Mouse (Mus musculus): ENCODE results near the gene P3h3. TPM values are rescaled to one million over a fixed set of nuclear protein-coding genes. Genes with fewer than 3 reads are reported as not detected.

The P3h3 gene
- total RNA-seq, 2 experiments from 2014 or later: 19.7 to 24.2 TPM

- intact Hi-C loops (cut with DNase I; ENCODE audit: low total_unique reads): no loop called here
- DNase-seq: no peak
These were observed 21.8 kb upstream of the P3h3 start for GRCm38 (mm10) chr6:124879390-124879789.

DNA sequence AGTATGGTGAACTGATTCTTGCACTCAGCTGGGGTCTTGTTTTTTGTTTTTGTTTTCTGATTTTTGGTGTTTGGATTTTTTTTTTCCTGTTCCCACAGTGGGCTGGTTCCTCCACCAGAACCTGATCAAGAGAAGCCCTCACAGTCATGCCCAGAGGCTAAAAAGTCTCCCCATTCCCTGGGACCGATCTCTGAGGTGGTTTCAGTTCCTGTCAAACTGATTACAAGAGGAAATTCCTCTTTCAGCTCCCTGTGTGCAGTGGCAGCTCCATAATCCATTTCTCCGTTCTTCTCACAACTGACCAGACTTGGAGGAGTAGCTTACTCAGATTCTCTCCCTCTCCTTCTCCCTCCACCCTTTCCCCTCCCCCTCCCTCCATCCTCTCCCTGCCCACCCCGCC is 16.8 kb upstream of the P3h3 start:
- DNase-seq: no peak
- intact Hi-C loops (cut with DNase I; ENCODE audit: low total_unique reads): no loop called here

- intact Hi-C loops (cut with DNase I; ENCODE audit: low total_unique reads): no loop called here
- DNase-seq: no peak
These were observed 9.0 kb upstream of the P3h3 start for GRCm38 (mm10) chr6:124866560-124866959.

DNA sequence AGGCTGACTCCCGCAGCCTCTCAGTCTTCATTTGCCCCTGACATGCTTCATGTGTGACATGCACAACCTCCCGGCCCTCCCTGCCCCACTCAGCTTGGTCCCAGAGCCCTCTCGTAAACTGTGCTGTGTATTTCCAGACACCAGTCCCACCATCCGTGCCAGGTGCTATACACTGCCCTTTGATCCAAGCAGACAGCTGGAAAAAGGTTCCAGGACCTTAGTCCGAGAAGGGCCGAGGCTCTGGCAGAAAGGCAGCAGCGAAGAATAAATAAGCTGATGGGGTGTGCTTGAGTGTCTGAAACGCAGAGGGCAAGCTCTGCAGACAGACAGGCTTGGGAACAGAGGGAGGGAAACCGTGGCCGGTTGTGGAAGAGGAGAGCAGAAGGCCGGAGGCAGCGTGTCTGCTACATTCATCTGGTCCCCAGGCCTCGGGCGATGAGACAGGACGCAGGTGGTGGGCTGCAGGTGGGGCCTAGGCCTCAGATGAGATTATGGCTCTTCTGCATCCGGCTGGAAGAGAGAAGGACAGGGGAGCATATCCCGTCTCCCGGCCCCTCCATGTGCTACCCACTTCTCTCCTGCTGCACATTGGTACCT is 8.3 kb upstream of the P3h3 start:
- intact Hi-C loops (cut with DNase I; ENCODE audit: low total_unique reads): no loop called here
- no peak for DNase-seq

- intact Hi-C loops (cut with DNase I; ENCODE audit: low total_unique reads): loop anchor here (5.0 kb wide), 1 partner anchor 39 kb away; no protein-coding TSS in a partner anchor
- peak; percentile 72 for DNase-seq
These were observed 6.2 kb upstream of the P3h3 start, which contains the start of gene Gpr162 for GRCm38 (mm10) chr6:124863658-124864298. TSS of gene Gpr162 (minus strand) at chr6:124863983.

DNA sequence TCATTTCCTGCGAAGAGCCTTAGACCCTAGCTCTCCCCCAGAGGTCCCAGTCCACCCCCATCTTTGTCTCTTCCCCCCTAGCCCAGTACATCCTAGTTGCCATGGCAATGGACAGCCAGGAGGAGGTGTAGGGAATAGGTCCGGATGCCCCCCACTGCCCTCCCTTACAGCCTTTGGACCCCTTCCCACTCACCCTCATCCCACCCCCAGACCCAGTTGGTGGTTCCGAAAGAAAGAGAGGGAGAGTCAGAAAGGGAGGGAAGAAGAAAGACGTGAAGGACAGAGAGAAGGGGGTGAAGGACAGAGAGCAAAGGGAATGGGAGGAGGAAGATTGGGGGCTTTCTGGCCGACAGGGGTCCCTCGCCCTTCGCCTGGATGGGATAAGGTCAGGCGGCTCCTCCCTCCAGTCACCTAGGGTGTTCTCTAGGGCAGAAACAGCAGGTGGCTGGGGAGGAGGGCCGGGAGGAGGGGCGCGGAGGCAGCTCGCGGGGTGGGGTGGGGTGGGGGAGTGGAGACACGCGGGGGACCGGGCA is 5.6 kb upstream of the P3h3 start:
- intact Hi-C loops (cut with DNase I; ENCODE audit: low total_unique reads): loop anchor here (5.0 kb wide), 1 partner anchor 39 kb away; no protein-coding TSS in a partner anchor

GRCm38 (mm10) chr6:124862406-124863124 is 5.0 kb upstream of the P3h3 start:
- DNase-seq: no peak
- intact Hi-C loops (cut with DNase I; ENCODE audit: low total_unique reads): loop anchor here (5.0 kb wide), 1 partner anchor 40 kb away; no protein-coding TSS in a partner anchor

More for the DNA sequence above, 5.6 kb upstream of the P3h3 start:
- DNase-seq: no peak

GRCm38 (mm10) chr6:124861802-124862201 is 4.2 kb upstream of the P3h3 start:
- DNase-seq: no peak
- intact Hi-C loops (cut with DNase I; ENCODE audit: low total_unique reads): loop anchor here (5.0 kb wide), 1 partner anchor 40 kb away; no protein-coding TSS in a partner anchor

- intact Hi-C loops (cut with DNase I; ENCODE audit: low total_unique reads): loop anchor here (5.0 kb wide), 1 partner anchor 41 kb away; no protein-coding TSS in a partner anchor
- no peak for DNase-seq
These were observed 3.7 kb upstream of the P3h3 start for GRCm38 (mm10) chr6:124861266-124861665.

DNA sequence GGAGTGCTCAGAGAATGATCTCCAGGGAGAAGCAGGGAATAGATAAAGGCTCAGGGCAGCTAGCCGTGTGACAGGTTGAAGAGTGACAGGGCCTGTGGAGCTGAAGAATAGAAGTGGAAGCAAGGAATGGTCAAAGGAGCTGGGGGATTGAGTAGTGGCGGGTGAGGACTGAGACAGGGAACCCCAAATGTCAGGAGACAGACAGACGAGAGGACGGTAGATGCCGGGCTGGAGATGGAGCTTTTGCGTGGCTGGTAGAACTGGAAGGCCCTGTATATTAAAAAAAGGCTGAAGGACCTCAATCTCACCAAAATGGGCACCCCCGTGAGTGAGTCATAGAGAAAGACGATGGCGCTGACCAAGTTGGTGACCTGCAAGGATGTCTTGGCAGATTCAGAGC is 3.0 kb upstream of the P3h3 start:
- intact Hi-C loops (cut with DNase I; ENCODE audit: low total_unique reads): loop anchor here (5.0 kb wide), 1 partner anchor 42 kb away; no protein-coding TSS in a partner anchor

DNA sequence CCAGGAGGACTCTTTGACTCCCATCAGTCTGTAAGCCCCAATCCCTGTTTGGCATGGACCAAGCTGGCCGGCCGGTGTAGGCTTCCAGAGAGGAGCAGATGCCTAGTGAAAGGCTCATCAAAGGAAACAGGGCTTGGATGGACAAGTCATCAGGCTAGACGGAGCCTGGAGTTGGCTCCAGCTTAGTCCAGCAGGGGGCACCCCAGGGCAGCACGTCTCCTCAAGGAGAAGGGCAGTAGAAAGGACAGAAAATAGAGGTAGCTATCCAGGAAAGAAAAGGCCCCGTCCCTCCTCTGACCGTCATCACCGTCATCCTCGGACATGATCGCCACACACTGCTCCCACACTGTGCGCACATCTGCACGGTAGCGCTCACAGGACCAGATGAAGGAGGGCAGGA is 2.2 kb upstream of the P3h3 start:
- DNase-seq: peak; percentile 91
- intact Hi-C loops (cut with DNase I; ENCODE audit: low total_unique reads): loop anchor here (5.0 kb wide), 1 partner anchor 43 kb away; no protein-coding TSS in a partner anchor

More for the DNA sequence above, 3.0 kb upstream of the P3h3 start:
- no peak for DNase-seq

DNA sequence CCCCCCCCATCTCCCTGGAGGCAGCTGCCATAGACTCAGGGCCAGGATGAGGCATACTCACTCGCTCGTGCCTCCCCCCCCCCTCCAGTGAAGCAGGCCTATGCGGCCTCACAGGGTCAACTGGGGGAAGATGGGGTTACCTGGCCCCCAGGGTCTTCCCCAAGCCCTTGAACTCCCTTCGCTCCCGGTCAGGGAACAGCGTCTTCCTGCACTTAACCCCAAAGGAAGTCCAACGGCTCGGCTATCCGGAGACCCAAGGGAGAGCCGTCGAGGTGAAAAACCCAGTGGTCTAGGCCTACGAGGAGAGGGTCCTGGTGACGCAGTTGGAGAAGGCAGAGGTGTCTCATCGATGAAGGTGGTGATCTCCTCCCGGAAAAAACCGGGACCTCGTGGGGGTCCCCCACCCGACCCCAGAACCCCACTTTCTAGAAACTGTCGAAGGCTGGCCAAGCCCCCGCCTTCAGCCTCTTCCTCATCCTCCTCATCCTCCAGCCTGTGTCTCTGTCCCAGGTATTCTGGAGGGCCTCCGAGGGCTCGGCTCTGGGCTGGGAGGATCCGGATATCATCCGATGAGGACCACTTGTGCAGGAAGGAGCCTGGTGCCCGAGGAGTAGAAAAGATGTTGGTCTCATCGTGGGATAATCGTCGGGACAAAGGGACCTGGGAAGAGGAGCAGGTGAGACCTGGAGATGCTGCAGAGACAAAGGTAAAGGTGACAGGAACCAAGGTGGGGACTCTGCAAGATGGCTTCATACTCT is 1.2 kb upstream of the P3h3 start:
- intact Hi-C loops (cut with DNase I; ENCODE audit: low total_unique reads): no loop called here
- no peak for DNase-seq

- intact Hi-C loops (cut with DNase I; ENCODE audit: low total_unique reads): no loop called here
- DNase-seq: no peak
These were observed 433 bp upstream of the P3h3 start for GRCm38 (mm10) chr6:124857840-124858530.

DNA sequence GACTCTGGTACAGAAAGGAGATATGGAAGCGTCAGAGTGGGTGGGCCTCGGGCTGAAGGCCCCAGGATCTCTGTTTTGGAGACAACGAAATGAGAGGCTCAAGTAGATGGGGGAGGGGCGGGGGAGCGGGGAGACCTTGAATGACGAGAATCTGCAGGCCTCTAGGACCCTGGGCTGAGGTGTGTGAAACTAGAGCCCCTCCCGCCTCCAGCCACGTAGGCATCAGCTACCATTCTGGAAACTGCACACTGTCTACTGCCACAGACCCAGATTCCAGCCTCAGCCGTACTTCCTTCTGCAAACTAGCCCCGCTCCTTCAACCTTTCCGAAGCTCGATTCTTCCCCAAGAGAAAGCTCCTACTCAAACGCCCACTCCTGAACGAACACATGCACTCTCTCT is 1.2 kb downstream of the P3h3 start:
- intact Hi-C loops (cut with DNase I; ENCODE audit: low total_unique reads): no loop called here
- DNase-seq: no peak

DNA sequence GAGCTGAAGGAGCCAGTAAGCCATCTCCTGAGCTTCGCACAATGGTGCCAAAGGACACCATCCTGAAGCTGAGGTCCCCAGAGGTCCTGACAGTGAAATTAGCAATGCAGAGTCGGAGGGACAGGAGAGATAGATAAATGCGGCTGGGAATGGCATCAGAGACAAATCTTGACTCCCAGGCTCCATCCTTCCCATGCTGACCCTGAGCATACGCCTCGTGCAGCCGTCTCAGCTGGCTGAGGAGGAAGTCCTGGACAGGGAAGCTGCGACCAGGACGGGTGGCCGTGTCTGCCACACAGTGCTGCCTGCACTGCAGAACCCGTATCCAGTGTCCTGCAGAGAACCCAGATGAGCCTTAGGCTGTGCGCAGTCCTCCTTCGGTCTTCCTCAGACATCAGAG is 2.9 kb downstream of the P3h3 start:
- intact Hi-C loops (cut with DNase I; ENCODE audit: low total_unique reads): no loop called here

GRCm38 (mm10) chr6:124850535-124850934 is 7.0 kb downstream of the P3h3 start:
- intact Hi-C loops (cut with DNase I; ENCODE audit: low total_unique reads): no loop called here

More for the DNA sequence above, 2.9 kb downstream of the P3h3 start:
- DNase-seq: no peak

DNA sequence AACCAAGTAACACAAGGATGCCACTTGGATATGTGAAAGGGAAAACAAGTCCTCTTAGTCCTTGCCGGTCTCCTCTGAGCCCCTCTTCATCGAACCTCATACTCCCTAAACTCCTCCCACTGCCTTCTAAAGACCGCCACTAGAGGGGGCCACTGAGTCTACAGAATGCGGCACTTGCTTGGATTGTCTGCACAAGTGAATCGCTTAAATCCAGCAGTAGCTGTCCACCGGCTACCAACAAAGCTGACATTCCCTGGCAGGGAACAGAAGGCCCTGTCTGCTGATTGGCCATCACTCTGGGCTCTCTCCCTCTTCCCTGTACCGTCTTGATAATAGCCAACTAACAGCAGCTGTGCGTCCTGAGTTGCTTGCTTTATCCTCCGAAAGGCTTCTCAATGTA is 10.2 kb downstream of the P3h3 start:
- DNase-seq: peak; percentile 88
- intact Hi-C loops (cut with DNase I; ENCODE audit: low total_unique reads): no loop called here

More at GRCm38 (mm10) chr6:124850535-124850934, 7.0 kb downstream of the P3h3 start:
- no peak for DNase-seq

DNA sequence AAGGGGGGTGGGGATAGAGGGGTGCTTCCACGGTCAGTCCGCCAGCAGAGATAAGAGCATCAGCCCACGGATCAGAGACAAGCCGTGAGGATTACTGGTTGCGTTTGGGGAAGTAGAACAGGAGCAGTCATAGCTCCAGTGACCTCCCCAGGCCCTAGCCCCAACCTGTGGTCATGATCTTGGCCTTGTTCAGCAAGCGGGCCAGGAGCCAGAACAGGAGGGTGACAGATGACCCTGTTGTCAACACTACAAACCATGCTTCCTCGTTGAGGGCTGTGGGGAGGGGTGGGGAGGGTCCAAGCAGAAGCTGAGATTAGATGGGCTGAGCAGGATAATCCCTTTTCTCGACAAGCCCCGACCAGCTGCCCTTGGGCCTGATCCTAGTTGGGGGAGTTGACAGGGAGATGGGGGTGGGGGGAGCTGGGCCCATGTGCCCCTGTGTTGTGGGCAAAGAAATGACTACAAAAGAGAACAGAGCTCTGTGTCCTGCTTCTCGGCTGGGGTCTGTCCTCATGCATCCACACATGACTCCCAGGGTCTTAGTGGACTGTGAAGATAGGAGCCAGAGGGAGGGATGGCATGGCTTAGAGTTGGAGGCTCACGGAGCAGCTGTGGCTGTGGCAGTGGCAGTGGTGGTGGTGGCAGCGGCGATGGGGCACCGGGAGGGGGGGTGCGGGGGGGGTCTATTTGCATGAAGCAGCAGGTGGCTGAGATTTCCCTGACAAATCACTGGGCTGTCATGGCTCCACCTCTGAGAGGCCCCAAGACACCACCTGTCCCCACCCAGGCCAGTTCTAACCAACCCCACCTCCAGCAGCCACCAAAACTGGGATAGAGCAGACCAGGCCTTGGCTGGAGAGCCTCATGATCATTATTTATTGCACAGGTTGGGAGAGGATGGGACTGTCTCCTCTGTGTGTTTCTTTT is 17.0 kb downstream of the P3h3 start, which contains the start of gene Gnb3:
Gene Gnb3, minus strand, starts transcription at position 35 of the 927 bp plus-strand sequence.
- DNase-seq: no peak
- intact Hi-C loops (cut with DNase I; ENCODE audit: low total_unique reads): no loop called here
